29 mouse cellular contexts compared by ENCODE assay signal in genomic region chr5:117163790-117164189, GRCm38 (mm10). TPM values are rescaled to one million over a fixed set of nuclear protein-coding genes. Genes with fewer than 3 reads are reported as not detected.
DNase-seq lines count a peak whose midpoint lies in the region; ATAC-seq lines count a peak whose summit lies in the region.
"Had no signal": no experiment of that assay in that cellular context is flagged by ENCODE, and none has a peak within 500 bp of the region (broad histone marks: within the 10 kb centered on the region; RNA-seq: fewer than 3 reads in every experiment).

No protein-coding gene starts in this region.

- ATAC-seq in megakaryocyte, adult 5-6 weeks (ENCODE audit: poor library complexity, severe bottlenecking), result no peak
- ATAC-seq: forebrain, embryonic 13.5 days; hindbrain, postnatal 0 days; lung, postnatal 0 days; Patski had no signal

- peak; percentile 95 to 96 for DNase-seq in cerebellum, adult 18-20 months
- peak; percentile 89 to 92 for DNase-seq in cerebellum, postnatal 10 days
- no peak for DNase-seq in c-Kit-positive CD71-positive TER-119-positive erythroid progenitor cells, embryonic 14.5 days (ENCODE audit: low spot score)
- no peak for DNase-seq in T-cell, adult 2 months (ENCODE audit: low spot score)
- DNase-seq in layer of hippocampus, postnatal 10 days (ENCODE audit: low spot score in 2 of 2), result no peak
- DNase-seq: adrenal gland, postnatal 25 days; gastrocnemius, postnatal 25 days; heart, postnatal 36 days; kidney, adult 8-10 months; kidney, postnatal 14 days; liver, embryonic 13.5 days; lung, adult 18-20 months; lung, postnatal 4 days; midbrain, embryonic 14.5 days; right cerebral cortex, adult 18-20 months; spleen, adult 18-20 months; thymus, adult 18-20 months; thymus, postnatal 25 days had no signal

- H3K27me3 ChIP-seq in megakaryocyte, embryonic 14.5 days (replicated peaks), result no peaks in the 10 kb centered on the region
- H3K27me3 ChIP-seq: forebrain, embryonic 13.5 days; heart, embryonic 15.5 days; hindbrain, embryonic 12.5 days; limb, embryonic 15.5 days; liver, embryonic 13.5 days; Patski had no signal

- peaks cover 94% of the 10 kb centered on the region for H3K36me3 ChIP-seq in megakaryocyte, embryonic 14.5 days (replicated peaks; ENCODE audit: low read length)
- H3K36me3 ChIP-seq: heart, embryonic 15.5 days; hindbrain, embryonic 12.5 days had no signal

- H3K4me3 ChIP-seq in megakaryocyte, embryonic 14.5 days (replicated peaks), result peak overlapping the region; percentile 62
- H3K4me3 ChIP-seq: forebrain, embryonic 13.5 days; heart, embryonic 10.5 days; heart, embryonic 15.5 days; hindbrain, embryonic 12.5 days; left cerebral cortex, adult 2 months; limb, embryonic 15.5 days; liver, embryonic 13.5 days had no signal

- H3K9me3 ChIP-seq in megakaryocyte, embryonic 14.5 days, result no peaks in the 10 kb centered on the region
- H3K9me3 ChIP-seq: forebrain, embryonic 13.5 days; heart, embryonic 10.5 days; heart, embryonic 15.5 days; hindbrain, embryonic 12.5 days; liver, embryonic 13.5 days had no signal

- peaks cover 82% of the 10 kb centered on the region for H3K4me1 ChIP-seq in megakaryocyte, embryonic 14.5 days
- H3K4me1 ChIP-seq: forebrain, embryonic 13.5 days had no signal

RNA-seq across cellular contexts. Expression of gene Taok3, which starts 43.9 kb away (rescaled TPM):
- polyA plus RNA-seq in megakaryocyte, embryonic 14.5 days (2012; ENCODE audit: insufficient read depth, low replicate concordance), result 75.0 and 157 TPM in 2 replicates
- total RNA-seq in megakaryocyte, adult 5-6 weeks (2015), result 73.8 and 80.2 TPM in 2 replicates
- total RNA-seq in megakaryocyte, adult 5-6 weeks (2017), result 57.5 and 72.8 TPM in 2 replicates
- 10 to 100 TPM; 66.3 to 68.3 TPM for total RNA-seq in layer of hippocampus, postnatal 10 days (2021)

RNA-seq across cellular contexts. Expression of gene Suds3, which starts 47.9 kb away (rescaled TPM):
- polyA plus RNA-seq in megakaryocyte, embryonic 14.5 days (2012; ENCODE audit: insufficient read depth, low replicate concordance), result 37.1 and 38.0 TPM in 2 replicates
- total RNA-seq in megakaryocyte, adult 5-6 weeks (2015), result 18.0 and 18.8 TPM in 2 replicates
- total RNA-seq in megakaryocyte, adult 5-6 weeks (2017), result 93.5 and 102 TPM in 2 replicates
- total RNA-seq in layer of hippocampus, postnatal 10 days (2021), result 100 to 1,000 TPM in 1 of 2 experiments, 10 to 100 TPM in 1; 96.6 to 101 TPM

Comparison
In these comparisons a context has a peak if more than half of its experiments do, and no peak if none do; other contexts are left out.
1. DNase-seq: peak in cerebellum, adult 18-20 months (2 of 2) and cerebellum, postnatal 10 days (2 of 2); none in c-Kit-positive CD71-positive TER-119-positive erythroid progenitor cells, embryonic 14.5 days (single experiment), T-cell, adult 2 months (single experiment) and layer of hippocampus, postnatal 10 days (0 of 2).